ENCODE assay signal across 18 mouse cellular contexts in genomic region chr13:64439471-64439870, GRCm38 (mm10). TPM values are rescaled to one million over a fixed set of nuclear protein-coding genes. Genes with fewer than 3 reads are reported as not detected.
DNase-seq lines count a peak whose midpoint lies in the region; ATAC-seq and TF ChIP-seq lines count a peak whose summit lies in the region.
"Had no signal": no experiment of that assay in that cellular context is flagged by ENCODE, and none has a peak within 500 bp of the region (broad histone marks: within the 10 kb centered on the region; RNA-seq: fewer than 3 reads in every experiment).

No protein-coding gene starts in this region.

- no peak for DNase-seq in forebrain, embryonic 14.5 days (ENCODE audit: low spot score)
- DNase-seq in forebrain, postnatal 0 days = no peak
- no peak for DNase-seq in liver, postnatal 0 days
- DNase-seq in liver, embryonic 11.5 days (ENCODE audit: low spot score) = no peak
- DNase-seq in 3134 (ENCODE audit: extremely low read depth, insufficient read length, low spot score) = peak; percentile 46
- DNase-seq in cerebellum, adult 11-12 months = no peak

- TF ChIP-seq CTCF in forebrain, postnatal 0 days (IDR thresholded peaks at IDR 0.05; ENCODE audit: low read depth) = no peak
- TF ChIP-seq CTCF in liver, postnatal 0 days (IDR thresholded peaks at IDR 0.05; ENCODE audit: low read depth) = no peak
- TF ChIP-seq CTCF in embryonic fibroblast, embryonic 13.5 days (IDR thresholded peaks at IDR 0.05; ENCODE audit: borderline replicate concordance, insufficient read depth, low read length) = no peak

- H3K9ac ChIP-seq in forebrain, embryonic 14.5 days (ENCODE audit: low read length) = no peak overlapping the region
- no peak overlapping the region for H3K9ac ChIP-seq in forebrain, postnatal 0 days
- no peak overlapping the region for H3K9ac ChIP-seq in liver, postnatal 0 days (replicated peaks)
- H3K9ac ChIP-seq in liver, embryonic 11.5 days (ENCODE audit: low read depth, low read length) = no peak overlapping the region
- H3K9ac ChIP-seq: heart, embryonic 12.5 days; hindbrain, embryonic 14.5 days; lung, embryonic 15.5 days had no signal

- H3K4me2 ChIP-seq in forebrain, embryonic 14.5 days (ENCODE audit: low read length) = no peak overlapping the region
- no peak overlapping the region for H3K4me2 ChIP-seq in forebrain, postnatal 0 days (ENCODE audit: low read depth)
- H3K4me2 ChIP-seq in liver, postnatal 0 days (ENCODE audit: low read depth, low read length) = no peak overlapping the region
- no peak overlapping the region for H3K4me2 ChIP-seq in liver, embryonic 11.5 days
- H3K4me2 ChIP-seq: heart, embryonic 12.5 days; hindbrain, embryonic 14.5 days; lung, embryonic 15.5 days had no signal

- no peaks in the 10 kb centered on the region for H3K4me1 ChIP-seq in forebrain, embryonic 14.5 days (ENCODE audit: control insufficient read depth, insufficient read depth, low read length)
- no peaks in the 10 kb centered on the region for H3K4me1 ChIP-seq in forebrain, postnatal 0 days (ENCODE audit: insufficient read depth)
- no peaks in the 10 kb centered on the region for H3K4me1 ChIP-seq in liver, postnatal 0 days (ENCODE audit: insufficient read depth)
- H3K4me1 ChIP-seq in liver, embryonic 11.5 days (replicated peaks; ENCODE audit: control insufficient read depth, insufficient read depth, low read length) = no peaks in the 10 kb centered on the region; the same call in 1 of the 2 replicates
- H3K4me1 ChIP-seq in embryonic fibroblast, embryonic 13.5 days (ENCODE audit: control insufficient read depth, insufficient read depth, low read length) = no peaks in the 10 kb centered on the region
- H3K4me1 ChIP-seq: heart, embryonic 12.5 days; lung, embryonic 15.5 days had no signal

- 92% methylated on average over 5 of the region's 5 CpGs for WGBS in forebrain, embryonic 14.5 days
- 81% methylated on average over 5 of the region's 5 CpGs for WGBS in forebrain, postnatal 0 days
- 69% methylated on average over 5 of the region's 5 CpGs for WGBS in liver, postnatal 0 days (ENCODE audit: insufficient replicate concordance)
- WGBS in liver, embryonic 11.5 days = 75% methylated on average over 5 of the region's 5 CpGs

- no peak overlapping the region for H3K4me3 ChIP-seq in forebrain, embryonic 14.5 days (ENCODE audit: low read depth, low read length)
- H3K4me3 ChIP-seq in forebrain, postnatal 0 days (ENCODE audit: low read depth, low read length) = no peak overlapping the region
- H3K4me3 ChIP-seq in liver, postnatal 0 days (ENCODE audit: low read depth, low read length) = no peak overlapping the region
- no peak overlapping the region for H3K4me3 ChIP-seq in liver, embryonic 11.5 days (ENCODE audit: low read depth, low read length)
- no peak overlapping the region for H3K4me3 ChIP-seq in embryonic fibroblast, embryonic 13.5 days (ENCODE audit: insufficient read depth, low read length)
- H3K4me3 ChIP-seq: heart, embryonic 12.5 days; layer of hippocampus, adult 2 months; lung, embryonic 15.5 days had no signal

- H3K36me3 ChIP-seq in forebrain, embryonic 14.5 days (ENCODE audit: control insufficient read depth, insufficient read depth, low read length) = peaks cover 7% of the 10 kb centered on the region; the same call in 1 of the 2 replicates
- H3K36me3 ChIP-seq in forebrain, postnatal 0 days (ENCODE audit: insufficient read depth) = peaks cover 17% of the 10 kb centered on the region
- peaks cover 10% of the 10 kb centered on the region for H3K36me3 ChIP-seq in liver, postnatal 0 days (replicated peaks; ENCODE audit: insufficient read depth, low read length)
- H3K36me3 ChIP-seq in liver, embryonic 11.5 days (ENCODE audit: control insufficient read depth, insufficient read depth, low read length) = no peaks in the 10 kb centered on the region
- H3K36me3 ChIP-seq: heart, embryonic 12.5 days; lung, embryonic 15.5 days had no signal

- peak; percentile 38 for ATAC-seq in forebrain, embryonic 14.5 days
- ATAC-seq in forebrain, postnatal 0 days = no peak
- 0 out of 2 replicates have a peak, but pooled peaks have one; percentile 2 for ATAC-seq in liver, postnatal 0 days
- ATAC-seq in liver, embryonic 11.5 days (replicated peaks; ENCODE audit: low FRiP score) = no peak

- TF ChIP-seq EP300 in liver, postnatal 0 days (IDR thresholded peaks at IDR 0.05; ENCODE audit: low read depth) = no peak

- TF ChIP-seq POLR2A in embryonic fibroblast, embryonic 13.5 days (IDR thresholded peaks at IDR 0.05; ENCODE audit: low read depth, low read length) = no peak

- no peaks in the 10 kb centered on the region for H3K27me3 ChIP-seq in forebrain, embryonic 14.5 days (replicated peaks; ENCODE audit: control insufficient read depth, insufficient read depth, low read length)
- H3K27me3 ChIP-seq in forebrain, postnatal 0 days (ENCODE audit: insufficient read depth, low read length) = no peaks in the 10 kb centered on the region
- no peaks in the 10 kb centered on the region for H3K27me3 ChIP-seq in liver, postnatal 0 days (ENCODE audit: insufficient read depth, low read length)
- H3K27me3 ChIP-seq in liver, embryonic 11.5 days (replicated peaks; ENCODE audit: control insufficient read depth, insufficient read depth, low read length) = no peaks in the 10 kb centered on the region
- H3K27me3 ChIP-seq: heart, embryonic 12.5 days; lung, embryonic 15.5 days had no signal

- H3K27ac ChIP-seq in forebrain, embryonic 14.5 days (ENCODE audit: low read depth, low read length) = no peak overlapping the region
- H3K27ac ChIP-seq in forebrain, postnatal 0 days (ENCODE audit: low read depth, low read length) = no peak overlapping the region
- no peak overlapping the region for H3K27ac ChIP-seq in liver, postnatal 0 days (ENCODE audit: low read depth)
- no peak overlapping the region for H3K27ac ChIP-seq in liver, embryonic 11.5 days (ENCODE audit: low read depth, low read length)
- H3K27ac ChIP-seq in embryonic fibroblast, embryonic 13.5 days (ENCODE audit: insufficient read depth, low read length) = peak overlapping the region; percentile 53; the same call in 1 of the 2 replicates
- H3K27ac ChIP-seq: hindbrain, embryonic 14.5 days; lung, embryonic 15.5 days; macrophage had no signal

- H3K9me3 ChIP-seq in forebrain, embryonic 14.5 days (replicated peaks; ENCODE audit: control insufficient read depth, low read length) = no peaks in the 10 kb centered on the region
- H3K9me3 ChIP-seq in forebrain, postnatal 0 days (ENCODE audit: low read length) = no peaks in the 10 kb centered on the region
- H3K9me3 ChIP-seq in liver, postnatal 0 days (ENCODE audit: low read length) = no peaks in the 10 kb centered on the region
- H3K9me3 ChIP-seq in liver, embryonic 11.5 days (ENCODE audit: control insufficient read depth, low read length) = no peaks in the 10 kb centered on the region
- H3K9me3 ChIP-seq: heart, embryonic 12.5 days; lung, embryonic 15.5 days had no signal

RNA-seq across cellular contexts. Expression of gene Cdk20, which starts 7.4 kb away (rescaled TPM):
- 22.0 and 24.1 TPM in 2 replicates for polyA plus RNA-seq in forebrain, embryonic 14.5 days (2014; fragmentation: Nextera tagmentation; extraction: Ambion mirVana)
- 29.2 and 38.5 TPM in 2 replicates for total RNA-seq in forebrain, postnatal 0 days (2014; rRNA removed)
- 21.6 and 26.4 TPM in 2 replicates for polyA plus RNA-seq in forebrain, postnatal 0 days (2015; fragmentation: Nextera tagmentation; extraction: Ambion mirVana)
- 4.5 and 4.8 TPM in 2 replicates for polyA plus RNA-seq in liver, postnatal 0 days (2015; fragmentation: Nextera tagmentation; extraction: Ambion mirVana)
- 6.4 and 7.9 TPM in 2 replicates for polyA plus RNA-seq in liver, embryonic 11.5 days (2014; fragmentation: Nextera tagmentation; extraction: Ambion mirVana)
- polyA plus RNA-seq in embryonic fibroblast, embryonic 13.5 days (2011; ENCODE audit: insufficient read length, low read depth, missing spikeins) = 4.5 and 7.0 TPM in 2 replicates

RNA-seq across cellular contexts. Expression of gene Fam240b, which starts 58.1 kb away (rescaled TPM):
- polyA plus RNA-seq in forebrain, embryonic 14.5 days (2014; fragmentation: Nextera tagmentation; extraction: Ambion mirVana) = not detected in 2 replicates
- total RNA-seq in forebrain, postnatal 0 days (2014; rRNA removed) = not detected in 2 replicates
- not detected in 2 replicates for polyA plus RNA-seq in forebrain, postnatal 0 days (2015; fragmentation: Nextera tagmentation; extraction: Ambion mirVana)
- not detected in 2 replicates for polyA plus RNA-seq in liver, postnatal 0 days (2015; fragmentation: Nextera tagmentation; extraction: Ambion mirVana)
- polyA plus RNA-seq in liver, embryonic 11.5 days (2014; fragmentation: Nextera tagmentation; extraction: Ambion mirVana) = not detected in 2 replicates
- not detected in 2 replicates for polyA plus RNA-seq in embryonic fibroblast, embryonic 13.5 days (2011; ENCODE audit: insufficient read length, low read depth, missing spikeins)
- total RNA-seq: adrenal gland, adult 2 months; heart, postnatal 14 days; layer of hippocampus, adult 2 months; left cerebral cortex, adult 18-20 months; left cerebral cortex, postnatal 4 days had no signal
- polyA plus RNA-seq: adrenal gland, adult 2 months; forebrain, embryonic 16.5 days; gonadal fat pad, adult 2 months; heart, embryonic 12.5 days; hindbrain, embryonic 14.5 days; lung, embryonic 15.5 days; macrophage had no signal

Comparison
In these comparisons a context has a peak if more than half of its experiments do, and no peak if none do; other contexts are left out.
1. ATAC-seq: peak in forebrain, embryonic 14.5 days (single experiment) and liver, postnatal 0 days (single experiment); none in forebrain, postnatal 0 days (single experiment) and liver, embryonic 11.5 days (single experiment).